Comparison of ENCODE assay signal across 14 mouse cellular contexts in the genomic region with DNA sequence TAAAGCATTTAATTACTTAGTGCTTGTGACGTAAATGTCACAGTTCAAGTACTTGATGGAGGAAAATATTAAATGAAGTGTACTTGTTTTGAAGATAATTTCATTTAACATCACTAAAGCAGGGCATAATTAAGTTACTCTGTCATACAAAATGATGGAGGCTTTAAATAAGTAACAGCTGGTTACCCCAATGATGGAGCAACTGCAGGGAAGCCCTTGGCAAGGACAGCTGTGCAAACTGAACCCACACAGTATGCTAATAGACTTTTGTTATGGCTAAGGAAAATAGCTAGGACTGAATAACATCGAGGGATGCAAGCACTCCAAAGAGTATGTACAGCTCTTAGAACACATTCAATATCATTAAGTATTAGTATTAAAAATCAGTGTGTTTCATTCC.
"Had no signal": no experiment of that assay in that cellular context is flagged by ENCODE, and none has a peak within 500 bp of the region (broad histone marks: within the 10 kb centered on the region; RNA-seq: fewer than 3 reads in every experiment).

No protein-coding gene starts in this region.

- H3K36me3 ChIP-seq: kidney, embryonic 15.5 days; limb, embryonic 15.5 days; liver, embryonic 12.5 days; midbrain, embryonic 12.5 days; neural tube, embryonic 12.5 days; stomach, embryonic 15.5 days had no signal

- H3K4me1 ChIP-seq: kidney, embryonic 15.5 days; limb, embryonic 15.5 days; liver, embryonic 12.5 days; megakaryocyte, embryonic 14.5 days; midbrain, embryonic 12.5 days; neural tube, embryonic 12.5 days; stomach, embryonic 15.5 days had no signal

- H3K27me3 ChIP-seq: kidney, embryonic 15.5 days; limb, embryonic 15.5 days; liver, embryonic 12.5 days; megakaryocyte, embryonic 14.5 days; midbrain, embryonic 12.5 days; neural tube, embryonic 12.5 days; stomach, embryonic 15.5 days had no signal

- H3K4me3 ChIP-seq: kidney, embryonic 15.5 days; limb, embryonic 15.5 days; liver, embryonic 12.5 days; megakaryocyte, embryonic 14.5 days; midbrain, embryonic 12.5 days; neural tube, embryonic 12.5 days; stomach, embryonic 15.5 days had no signal

- H3K27ac ChIP-seq: kidney, embryonic 15.5 days; limb, embryonic 15.5 days; liver, embryonic 12.5 days; macrophage; midbrain, embryonic 12.5 days; neural tube, embryonic 12.5 days; stomach, embryonic 15.5 days had no signal

- DNase-seq: kidney, postnatal 14 days; lung, embryonic 14.5 days; lung, postnatal 10 days; right cerebral cortex, postnatal 14 days; thymus, adult 2 months; thymus, postnatal 25 days had no signal

- H3K9me3 ChIP-seq: kidney, embryonic 15.5 days; limb, embryonic 15.5 days; liver, embryonic 12.5 days; megakaryocyte, embryonic 14.5 days; midbrain, embryonic 12.5 days; neural tube, embryonic 12.5 days; stomach, embryonic 15.5 days had no signal

- ATAC-seq: liver, embryonic 12.5 days had no signal

- H3K9ac ChIP-seq: kidney, embryonic 15.5 days; limb, embryonic 15.5 days; liver, embryonic 12.5 days; lung, embryonic 14.5 days; midbrain, embryonic 12.5 days; neural tube, embryonic 12.5 days; stomach, embryonic 15.5 days had no signal

- H3K4me2 ChIP-seq: kidney, embryonic 15.5 days; limb, embryonic 15.5 days; liver, embryonic 12.5 days; lung, embryonic 14.5 days; midbrain, embryonic 12.5 days; neural tube, embryonic 12.5 days; stomach, embryonic 15.5 days had no signal
